Mouse (Mus musculus) hematopoietic stem cell, adult 5-6 weeks (primary cell): Measurements from ENCODE around the gene Armc3. TPM values are rescaled to one million over a fixed set of nuclear protein-coding genes. Genes with fewer than 3 reads are reported as not detected.
"Not testable (repeated sequence)": the region's sequence is repeated elsewhere in the genome, so short reads cannot be mapped to it uniquely, and the experiment has no call there.

ENCODE experiments used
- ATAC-seq, 2 experiments: fragments of 125-278 bp in 1 of 2; replicated peaks in 1 of 2; 2 replicates each; pipeline ENCODE4 v1.8.0; 2016 to 2017; ENCODE audit warnings: inconsistent platforms in 2 of 2, mild to moderate bottlenecking in 2 of 2, moderate number of reproducible peaks in 2 of 2, low read depth in 1 of 2, moderate TSS enrichment in 1 of 2; ENCODE audit not compliant: low FRiP score in 2 of 2, poor library complexity in 2 of 2, severe bottlenecking in 2 of 2, insufficient read depth in 1 of 2, low TSS enrichment in 1 of 2
- total RNA-seq: library from RNA; stranded (forward); fragments of 172-1452, 232-1000 nt; gene quantifications from 2 replicates; pipeline ENCODE4 v1.2.3, GENCODE M21; 2017

Gene Armc3
- total RNA-seq, 1 experiment from 2014 or later: 0.99 TPM

DNA sequence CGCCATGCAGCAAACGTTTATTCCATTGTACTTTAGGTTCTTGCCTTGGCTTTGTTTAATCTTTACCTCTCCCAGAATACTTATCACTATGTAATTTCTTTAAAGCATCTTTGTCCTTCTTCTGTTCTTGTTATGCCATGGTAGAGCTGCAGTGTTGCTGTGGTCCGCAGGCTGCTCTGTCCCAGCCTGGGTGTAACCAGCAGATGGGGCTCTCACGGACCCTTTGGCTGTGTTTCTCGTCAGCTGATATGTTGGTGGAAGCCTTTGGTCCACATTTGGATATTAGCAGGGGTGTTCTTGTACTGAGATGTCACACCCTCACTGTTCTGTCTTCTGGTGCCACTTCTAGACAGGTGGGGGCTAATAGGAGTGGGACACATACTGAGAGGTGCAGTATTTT is 64.3 kb downstream of the Armc3 start:
- ATAC-seq: no peak; a peak in 1 of 4 replicates

DNA sequence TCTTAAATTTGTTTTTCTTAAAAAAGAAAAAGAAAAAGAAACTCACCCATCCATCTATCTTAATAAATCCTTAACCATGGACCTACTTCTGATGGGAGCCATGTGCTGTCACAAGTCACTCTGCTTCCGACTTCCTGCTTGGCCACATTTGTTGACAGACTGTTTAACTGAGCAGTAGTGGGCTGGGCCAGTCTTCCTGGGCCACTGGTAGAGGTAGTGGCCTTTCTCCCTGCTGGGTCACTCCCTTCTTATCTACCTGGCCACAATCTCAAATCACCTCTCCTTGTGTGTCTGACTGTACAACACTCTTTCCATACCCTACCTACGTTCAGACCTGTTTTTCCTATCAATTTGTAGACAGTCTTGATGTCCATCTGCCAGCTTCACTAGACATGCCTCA is 66.7 kb downstream of the Armc3 start:
- no peak for ATAC-seq

DNA sequence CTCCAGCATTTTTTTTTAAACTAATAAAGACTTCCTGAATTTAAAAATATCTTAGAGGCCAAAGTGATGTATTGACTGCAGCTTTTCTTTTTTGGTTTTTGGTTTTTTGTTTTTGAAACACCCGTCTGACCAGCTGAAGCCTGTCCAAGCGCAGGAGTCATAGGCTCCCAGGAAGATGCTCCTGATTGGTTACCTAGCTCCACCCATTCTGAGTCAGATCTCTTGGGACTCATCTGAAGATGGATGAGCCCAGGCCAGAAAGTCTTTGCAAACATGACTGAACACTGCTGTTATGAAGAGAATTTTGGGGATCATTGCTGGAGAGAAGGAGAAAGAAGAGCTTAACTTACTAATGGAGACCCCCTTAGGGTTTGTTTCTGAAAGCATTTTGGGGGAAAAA is 68.3 kb downstream of the Armc3 start:
- ATAC-seq: no peak

DNA sequence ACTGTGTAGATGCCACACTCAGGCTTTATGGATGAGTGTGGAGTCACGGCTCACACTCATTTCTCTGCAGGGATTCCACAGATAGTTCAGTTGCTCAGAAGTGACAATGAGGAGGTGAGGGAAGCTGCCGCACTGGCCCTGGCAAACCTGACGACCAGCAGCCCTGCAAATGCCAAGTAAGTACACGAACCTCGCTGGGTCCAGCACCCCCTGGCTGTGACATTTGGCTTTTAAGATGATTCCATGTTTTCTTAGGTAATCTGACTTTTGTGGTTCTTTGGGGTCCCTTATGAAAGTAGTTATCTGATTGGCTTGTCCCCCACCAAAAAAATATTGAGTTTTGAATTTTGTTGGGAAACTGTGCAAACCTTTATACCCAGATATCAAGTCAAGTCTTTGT is 70.9 kb downstream of the Armc3 start:
- ATAC-seq: no peak

DNA sequence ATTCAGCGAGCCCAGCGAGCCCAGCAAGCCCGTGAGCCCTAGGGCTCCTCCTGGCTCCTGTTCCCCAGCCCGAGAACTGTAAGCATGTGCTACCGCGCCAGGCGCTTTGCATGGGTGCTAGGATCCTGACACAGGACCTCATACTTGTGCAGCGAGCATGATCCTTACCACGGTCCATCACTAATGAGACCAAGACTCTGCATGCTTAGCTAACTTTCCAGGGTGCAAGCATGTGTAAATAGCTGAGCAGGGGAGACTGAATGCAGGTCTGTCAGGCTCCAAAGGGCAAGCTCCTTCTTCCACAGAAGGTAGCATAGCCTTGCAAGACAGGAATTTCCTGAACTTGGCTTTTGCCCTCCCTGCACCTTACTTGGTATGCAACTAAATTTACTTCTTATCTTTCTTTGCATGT is 71.6 kb downstream of the Armc3 start:
- ATAC-seq: no peak

DNA sequence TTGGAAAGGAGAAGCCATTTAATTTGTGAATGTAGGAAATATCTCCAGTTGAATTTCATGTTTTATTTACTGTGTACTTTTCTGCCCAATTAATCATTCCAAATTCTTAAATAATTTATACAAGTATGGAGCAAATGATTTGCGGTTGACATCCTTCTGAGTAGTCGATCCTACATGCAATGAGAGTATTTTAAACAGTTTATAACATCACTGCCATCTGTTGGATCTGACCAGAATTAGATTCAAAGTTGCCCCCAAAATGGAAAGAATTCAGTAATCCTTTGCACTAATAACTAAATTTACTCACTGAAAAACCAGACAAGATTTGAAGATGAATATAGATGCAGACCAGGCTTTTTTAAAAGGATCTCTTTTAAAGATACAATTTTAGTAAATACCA is 75.5 kb downstream of the Armc3 start:
- no peak for ATAC-seq

DNA sequence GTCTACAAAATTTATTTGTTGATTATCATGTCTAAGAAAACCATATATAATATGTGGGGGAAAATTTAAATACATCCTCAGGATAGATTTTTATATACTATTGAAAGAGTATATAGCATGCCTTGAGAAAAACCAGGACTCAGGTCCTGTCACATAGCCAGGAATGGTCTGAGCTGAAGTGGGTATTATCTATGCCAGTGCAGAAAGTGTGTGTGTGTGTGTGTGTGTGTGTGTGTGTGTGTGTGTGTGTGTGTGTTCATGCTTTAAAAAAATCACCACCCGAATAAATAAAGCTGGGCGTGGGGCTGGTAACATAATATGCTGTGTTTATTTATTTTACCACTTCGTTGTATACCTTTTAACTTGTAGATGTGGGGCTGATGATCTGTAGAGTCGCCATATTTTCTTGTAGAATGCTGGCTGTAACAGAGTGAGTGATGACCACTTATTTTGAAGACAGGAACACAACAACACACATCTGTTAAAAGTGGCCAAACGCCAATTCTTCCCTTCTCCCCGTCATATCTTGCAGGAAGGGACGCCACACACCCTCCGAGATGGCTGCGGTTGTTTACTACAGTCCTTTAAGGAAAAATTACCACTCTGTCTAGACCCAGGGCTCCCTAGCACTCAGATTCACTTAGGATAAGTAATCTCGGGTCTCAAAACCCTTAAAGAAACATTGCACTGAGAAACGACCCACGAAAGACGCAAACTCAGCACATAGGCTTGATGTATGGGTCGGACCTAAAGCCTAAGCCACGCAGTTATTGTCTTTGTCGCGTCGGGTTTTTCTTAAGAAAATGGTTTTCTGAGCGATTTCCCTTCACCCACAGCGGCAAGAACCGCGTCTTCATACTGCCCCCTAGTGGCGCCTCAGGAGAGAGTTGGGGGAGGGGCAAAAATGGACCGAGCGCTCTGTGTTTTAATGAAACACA is 76.8 kb downstream of the Armc3 start:
- peak; percentile 76 to 90 for ATAC-seq

DNA sequence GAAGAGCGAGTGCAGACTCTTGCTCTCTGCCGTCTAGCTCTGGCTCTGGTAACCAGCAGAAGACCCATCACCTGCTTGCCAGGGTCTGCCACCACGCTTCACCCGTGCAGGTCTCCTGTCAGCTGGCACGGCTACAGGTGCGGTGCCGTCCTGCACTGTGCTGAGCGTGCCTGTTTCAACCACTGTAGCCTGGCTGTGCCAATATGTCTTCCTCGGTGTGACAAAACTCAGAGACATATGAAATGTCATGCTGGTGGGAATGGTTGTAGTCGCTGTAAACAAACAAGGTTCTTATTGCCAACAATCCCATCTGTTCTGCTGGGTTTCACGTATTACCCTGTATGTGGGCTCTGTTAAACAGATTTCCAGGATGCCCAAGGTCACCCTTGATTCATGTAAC is 81.2 kb downstream of the Armc3 start:
- no peak for ATAC-seq

DNA sequence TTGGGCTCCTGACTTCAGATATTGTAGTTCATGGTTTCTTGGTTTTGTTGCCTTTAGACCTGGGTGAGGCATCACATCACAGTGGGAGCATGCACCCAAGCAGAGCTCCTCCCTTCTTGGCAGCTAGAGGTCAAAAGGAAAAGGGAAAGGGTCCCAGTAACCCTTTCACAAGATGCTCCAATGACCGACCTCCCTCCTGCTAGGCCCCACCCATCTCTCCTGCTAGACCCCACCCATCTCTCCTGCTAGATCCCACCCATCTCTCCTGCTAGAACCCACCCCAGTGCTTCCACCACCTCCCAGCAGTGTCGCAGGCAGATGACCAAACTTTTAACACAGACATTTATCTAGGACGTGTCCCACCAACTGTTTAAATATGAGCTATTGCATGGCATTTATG is 93.3 kb downstream of the Armc3 start:
- no peak for ATAC-seq

DNA sequence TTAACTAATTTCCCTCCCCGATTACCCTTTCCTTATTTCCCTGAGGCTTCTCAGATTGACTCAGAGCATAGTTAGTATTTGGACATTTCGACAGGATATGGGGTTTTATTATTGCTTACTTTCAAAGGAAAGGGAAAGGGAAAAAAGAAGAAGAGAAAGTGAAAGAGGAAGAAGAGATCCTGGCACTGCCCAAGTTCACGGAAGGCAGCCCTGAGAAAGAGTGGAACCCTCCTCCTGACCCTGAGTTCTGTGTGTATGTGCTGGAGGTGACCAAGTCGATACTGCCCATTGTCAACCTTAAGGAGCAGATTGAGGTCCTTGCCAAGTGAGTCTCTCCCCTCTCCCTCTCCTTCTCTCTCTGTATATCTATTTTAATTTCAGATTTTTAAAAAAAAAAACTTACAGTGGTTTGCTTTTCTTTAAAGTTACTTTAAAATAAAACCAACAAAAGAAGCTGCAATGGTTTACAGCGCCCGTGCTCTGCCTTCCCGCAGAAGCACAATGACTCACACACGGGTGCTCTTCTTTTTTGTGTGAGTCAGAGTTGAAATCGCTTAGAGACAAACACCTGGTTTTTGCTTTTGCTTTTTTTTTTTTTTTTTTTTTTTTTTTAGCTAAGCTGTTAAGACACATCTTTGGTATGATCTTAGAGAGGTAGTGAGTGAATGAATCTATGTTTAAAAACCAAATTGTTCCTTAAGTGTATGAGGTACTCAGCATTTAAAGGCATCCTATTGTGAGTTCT is 101.4 kb downstream of the Armc3 start:
- peak; percentile 69 to 87 for ATAC-seq

DNA sequence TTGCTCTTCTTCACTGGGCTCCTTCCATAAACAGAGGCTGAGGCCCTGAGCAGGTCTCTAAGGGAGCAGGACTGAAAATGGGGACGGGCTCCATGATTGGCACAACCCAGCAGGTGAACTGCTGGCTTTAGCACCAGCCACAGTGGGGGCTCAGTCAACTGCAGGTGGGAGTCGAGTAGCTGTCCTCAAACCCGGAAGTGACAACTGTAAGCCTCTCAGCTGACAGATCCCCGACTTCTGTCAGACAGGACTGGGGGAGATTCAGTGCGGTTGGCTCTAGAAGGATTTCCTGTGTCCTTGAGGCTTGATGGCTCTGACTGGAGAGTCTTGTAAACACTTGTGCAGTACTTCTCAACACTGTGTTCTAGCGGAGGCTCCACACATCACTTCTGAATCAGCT is 102.1 kb downstream of the Armc3 start:
- peak; percentile 44 to 68 for ATAC-seq

DNA sequence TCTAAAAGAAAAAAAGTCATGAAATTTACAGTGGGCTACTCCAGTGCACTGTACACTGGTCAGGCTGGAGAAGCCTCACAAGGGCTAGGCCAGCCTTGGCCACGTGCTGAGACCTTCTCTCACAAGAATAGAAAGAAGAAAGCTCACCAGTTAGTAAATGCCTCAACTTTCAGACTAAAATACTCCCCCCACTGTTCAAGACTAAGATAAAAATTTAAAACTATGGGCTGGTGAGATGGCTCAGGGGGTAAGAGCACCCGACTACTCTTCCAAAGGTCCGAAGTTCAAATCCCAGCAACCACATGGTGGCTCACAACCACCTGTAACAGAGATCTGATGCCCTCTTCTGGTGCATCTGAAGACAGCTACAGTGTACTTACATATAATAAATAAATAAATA is 104.0 kb downstream of the Armc3 start:
- ATAC-seq: not testable (repeated sequence)

DNA sequence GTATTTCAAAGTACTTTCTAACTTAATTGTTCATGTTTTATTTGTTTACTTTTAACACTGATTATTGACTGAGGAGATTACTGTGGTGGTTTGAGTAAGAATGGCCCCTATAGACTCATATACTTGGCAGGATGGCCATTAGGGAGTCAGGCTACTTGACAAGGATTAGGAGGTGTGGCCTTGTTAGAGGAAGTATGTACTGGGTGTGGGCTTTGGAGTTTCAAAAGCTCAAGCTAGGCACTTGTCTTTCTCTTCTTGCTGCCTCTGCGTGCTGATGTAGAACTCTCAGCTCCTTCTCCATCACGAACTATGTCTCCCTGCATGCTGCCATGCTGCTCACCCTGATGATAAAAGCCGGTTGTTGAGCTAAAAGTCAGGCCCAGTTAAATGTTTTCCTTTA is 111.4 kb downstream of the Armc3 start:
- no peak for ATAC-seq

DNA sequence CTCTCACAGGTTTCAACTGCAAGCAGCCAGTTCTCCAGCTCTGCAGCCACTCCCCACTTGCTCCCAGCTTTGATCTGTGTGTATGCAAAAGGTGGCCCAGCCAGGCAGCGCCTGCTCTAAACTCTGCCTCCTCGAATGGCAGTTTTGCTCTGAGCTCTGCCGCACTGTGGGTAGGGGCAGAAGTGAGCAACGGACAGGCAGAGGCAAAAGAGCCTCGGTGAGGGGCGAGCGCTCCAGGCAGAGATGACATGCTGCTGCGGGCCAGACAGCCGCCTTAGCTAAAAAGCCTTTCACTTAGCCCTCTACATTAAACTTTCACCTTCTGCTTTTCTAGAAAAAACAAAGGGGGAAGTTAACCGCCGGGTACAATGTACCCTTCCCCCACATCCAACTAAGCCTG is 117.0 kb downstream of the Armc3 start:
- peak in 1 of 2 experiments; percentile 21; a peak in 1 of 4 replicates for ATAC-seq

DNA sequence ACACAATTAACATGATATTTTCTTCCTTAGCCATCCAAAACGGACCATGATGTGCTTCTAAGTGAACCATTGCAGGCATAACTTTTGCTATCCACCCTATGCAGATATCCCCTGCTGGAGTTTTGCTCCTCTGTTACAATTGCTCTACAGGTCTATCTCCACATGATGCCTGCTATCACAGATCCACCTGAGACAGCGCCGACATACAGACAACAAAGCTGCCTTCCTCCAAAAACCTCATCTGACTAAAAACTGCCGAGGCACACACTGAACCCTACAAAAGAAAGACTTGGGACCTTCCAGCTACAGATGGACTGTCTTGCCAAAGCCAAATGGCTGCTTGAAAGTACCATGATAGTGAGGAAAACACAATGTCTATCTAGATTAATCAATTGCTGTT is 117.6 kb downstream of the Armc3 start:
- no peak for ATAC-seq

DNA sequence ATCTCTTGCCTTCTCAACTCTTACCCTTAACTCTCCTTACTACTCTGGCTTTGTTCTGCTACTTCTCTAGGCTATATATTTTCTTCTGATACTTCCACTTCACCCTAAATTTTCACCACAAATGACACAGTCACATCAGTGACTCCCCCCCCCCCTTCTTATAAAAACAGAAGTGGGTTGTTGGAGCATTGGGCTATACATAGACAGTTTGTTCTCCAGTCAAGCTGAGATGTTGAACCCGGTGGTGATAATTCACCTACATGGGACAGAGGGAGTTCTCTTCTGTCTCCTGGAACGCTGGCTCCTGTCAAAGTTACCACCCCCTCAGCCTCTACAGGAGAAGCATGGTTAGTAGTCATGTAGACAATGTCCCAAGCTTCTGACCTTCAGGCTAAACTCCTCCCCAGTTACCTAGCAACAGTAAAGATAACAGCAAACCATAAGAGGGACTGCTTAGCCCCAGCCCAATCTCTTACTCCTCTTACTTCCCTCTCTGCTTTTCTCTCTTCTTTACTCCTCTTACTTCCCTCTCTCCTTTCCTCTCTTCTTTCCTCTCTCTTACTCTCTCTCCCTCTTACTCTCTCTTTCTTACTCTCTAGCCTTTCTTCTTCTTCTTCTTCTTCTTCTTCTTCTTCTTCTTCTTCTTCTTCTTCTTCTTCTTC is 118.2 kb downstream of the Armc3 start:
- ATAC-seq: not testable (repeated sequence)

DNA sequence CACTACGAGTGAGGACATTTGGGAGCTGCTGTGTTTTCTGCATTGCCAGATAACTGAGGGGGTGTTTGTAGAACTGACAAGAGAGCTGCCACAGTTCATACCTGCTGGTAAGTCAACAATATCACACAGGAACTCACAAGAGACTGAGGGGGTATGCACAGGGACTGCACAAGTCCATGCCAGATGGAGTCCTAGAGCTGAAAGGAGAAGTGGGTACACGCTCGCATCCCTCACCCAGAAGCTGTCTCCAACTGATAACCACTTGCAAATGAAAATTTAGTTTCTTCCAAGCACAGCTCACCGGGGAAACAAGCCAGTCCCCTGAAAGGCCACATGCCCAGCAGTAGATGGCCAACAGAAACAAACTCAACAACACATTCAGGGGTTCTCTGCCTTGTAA is 119.4 kb downstream of the Armc3 start:
- 0 out of 4 replicates have a peak, but pooled peaks have one; percentile 27 to 48 for ATAC-seq

DNA sequence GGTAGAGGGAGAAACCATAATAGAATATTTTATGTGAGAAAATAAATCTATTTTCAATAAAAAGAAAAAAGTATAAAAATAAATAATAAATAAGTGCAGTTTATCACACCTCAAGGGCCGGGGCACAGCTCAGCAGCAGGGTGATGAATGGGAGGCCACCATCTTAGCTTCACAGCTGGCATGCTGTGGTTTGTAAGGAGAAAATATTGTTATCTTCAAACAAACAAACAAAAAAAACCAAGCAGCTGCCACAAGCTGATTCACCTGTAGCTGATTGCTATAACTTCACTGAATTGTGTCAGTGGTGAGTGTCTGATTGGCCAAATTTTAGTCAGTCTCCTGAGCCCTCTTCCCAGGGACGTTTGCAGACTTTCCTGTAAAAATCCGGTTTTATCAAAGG is 120.2 kb downstream of the Armc3 start:
- no peak for ATAC-seq
